16 mouse cellular contexts compared by ENCODE assay signal in the genomic region with DNA sequence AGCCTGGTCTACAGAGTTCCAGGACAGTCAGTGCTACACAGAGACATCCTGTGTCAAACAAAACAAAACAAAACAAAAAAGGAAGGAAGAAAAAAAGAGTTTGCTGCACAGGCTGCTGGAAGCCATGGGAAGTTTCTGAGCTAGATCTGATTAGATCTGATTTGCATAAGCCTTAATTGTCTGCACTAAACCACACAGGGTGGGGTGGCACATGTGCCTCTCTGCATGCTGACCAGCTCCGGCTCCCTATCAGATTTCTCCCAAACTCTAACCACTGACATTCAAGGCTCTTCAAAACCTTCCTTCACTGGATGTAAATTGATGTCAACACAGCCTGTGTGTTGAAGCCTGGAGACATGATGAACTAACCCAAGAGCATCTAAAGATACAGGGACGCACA.
"Had no signal": no experiment of that assay in that cellular context is flagged by ENCODE, and none has a peak within 500 bp of the region (broad histone marks: within the 10 kb centered on the region; RNA-seq: fewer than 3 reads in every experiment).

No protein-coding gene starts in this region.

- ATAC-seq: liver, postnatal 0 days; lung, postnatal 0 days; midbrain, embryonic 15.5 days had no signal

- H3K9me3 ChIP-seq: liver, embryonic 15.5 days; lung, embryonic 15.5 days; midbrain, embryonic 15.5 days had no signal

- DNase-seq: liver, embryonic 13.5 days; liver, postnatal 0 days; lung, adult 2 months; lung, postnatal 4 days; right cerebral cortex, postnatal 14 days; right cerebral cortex, postnatal 4 days; spleen, adult 18-20 months; thymus, adult 2 months; thymus, postnatal 36 days had no signal

- H3K4me2 ChIP-seq: liver, embryonic 13.5 days; liver, embryonic 15.5 days; lung, embryonic 15.5 days; midbrain, embryonic 12.5 days; midbrain, embryonic 15.5 days; neural tube, embryonic 12.5 days had no signal

- H3K9ac ChIP-seq: liver, embryonic 13.5 days; liver, embryonic 15.5 days; liver, postnatal 0 days; lung, embryonic 15.5 days; midbrain, embryonic 12.5 days; midbrain, embryonic 15.5 days; neural tube, embryonic 12.5 days had no signal

- H3K36me3 ChIP-seq: liver, embryonic 13.5 days; liver, embryonic 15.5 days; lung, embryonic 15.5 days; midbrain, embryonic 12.5 days; midbrain, embryonic 15.5 days; neural tube, embryonic 12.5 days had no signal

- H3K27ac ChIP-seq: liver, embryonic 13.5 days; liver, embryonic 15.5 days; midbrain, embryonic 12.5 days; midbrain, embryonic 15.5 days; neural tube, embryonic 12.5 days had no signal

- H3K4me3 ChIP-seq: liver, embryonic 13.5 days; liver, embryonic 15.5 days; lung, embryonic 15.5 days; megakaryocyte, embryonic 14.5 days; midbrain, embryonic 12.5 days; midbrain, embryonic 15.5 days; neural tube, embryonic 12.5 days had no signal

- H3K27me3 ChIP-seq: liver, embryonic 13.5 days; liver, embryonic 15.5 days; lung, embryonic 15.5 days; megakaryocyte, embryonic 14.5 days; midbrain, embryonic 12.5 days; midbrain, embryonic 15.5 days; neural tube, embryonic 12.5 days had no signal

- H3K4me1 ChIP-seq: midbrain, embryonic 12.5 days; midbrain, embryonic 15.5 days; neural tube, embryonic 12.5 days had no signal
